Mouse (Mus musculus): ENCODE measurements around the gene Ppp1r21.

DNA sequence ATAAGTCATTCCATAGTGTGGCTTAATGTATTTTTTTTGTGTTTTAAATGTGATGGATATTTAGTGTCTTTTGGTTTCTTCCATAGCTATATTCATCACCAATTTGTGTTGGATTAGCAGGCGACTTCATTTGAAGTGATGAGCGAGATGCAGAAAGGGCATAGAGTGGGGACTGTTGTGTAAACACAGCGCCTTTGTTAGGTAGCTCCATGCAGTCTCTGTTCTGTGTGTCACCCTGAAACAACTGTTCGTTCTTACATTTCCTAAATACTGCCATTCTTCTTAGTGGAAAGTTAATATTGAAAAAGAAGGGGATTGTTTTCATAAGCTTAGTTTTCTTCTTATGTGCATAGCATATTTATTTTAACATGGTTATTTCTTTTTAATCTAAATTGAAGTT is 16.8 kb downstream of the Ppp1r21 start:
- TF ChIP-seq BHLHE40 (IDR thresholded peaks at IDR 0.05; ENCODE audit: low read depth, low read length) (no peak), CTCF (conservative IDR thresholded peaks at IDR 0.05 in 1 of 2, IDR thresholded peaks at IDR 0.05 in 1 of 2; ENCODE audit: low read depth in 2 of 2, low read length in 2 of 2) (no peak), USF2 (conservative IDR thresholded peaks at IDR 0.05; ENCODE audit: low read depth, low read length) (no peak), POLR2A (IDR thresholded peaks at IDR 0.05; ENCODE audit: low read depth, low read length) (no peak), MYC (IDR thresholded peaks at IDR 0.05; ENCODE audit: low read depth, low read length) (no peak), ZKSCAN1 (IDR thresholded peaks at IDR 0.05; ENCODE audit: borderline replicate concordance, low read depth, low read length) (no peak), JUN (IDR thresholded peaks at IDR 0.05; ENCODE audit: insufficient read depth, low read depth, low read length) (no peak)

All from CH12.LX (cell line).